Mouse (Mus musculus): Measurements from ENCODE around the gene Npas2.

GRCm38 (mm10) chr1:39379021-39379420 lies 185.5 kb downstream of the Npas2 start:
- TF ChIP-seq EP300 (IDR thresholded peaks at IDR 0.05; ENCODE audit: insufficient read depth, low read depth, low read length) (no peak), CTCF (IDR thresholded peaks at IDR 0.05; ENCODE audit: low read depth, low read length) (no peak), POLR2A (IDR thresholded peaks at IDR 0.05; ENCODE audit: insufficient read depth, low read length) (no peak)

Measured in ES-Bruce4 (cell line).